Mouse (Mus musculus): Measurements from ENCODE around the gene Itsn1. TPM values are rescaled to one million over a fixed set of nuclear protein-coding genes. Genes with fewer than 3 reads are reported as not detected.

Itsn1 gene
- total RNA-seq, 2 experiments from 2014 or later = 158 to 175 TPM

- no peak for DNase-seq
Observed at GRCm38 (mm10) chr16:91875567-91876344, 146.7 kb downstream of the Itsn1 start.

- no peak for DNase-seq
Observed at GRCm38 (mm10) chr16:91876457-91876856, 147.4 kb downstream of the Itsn1 start.

DNA sequence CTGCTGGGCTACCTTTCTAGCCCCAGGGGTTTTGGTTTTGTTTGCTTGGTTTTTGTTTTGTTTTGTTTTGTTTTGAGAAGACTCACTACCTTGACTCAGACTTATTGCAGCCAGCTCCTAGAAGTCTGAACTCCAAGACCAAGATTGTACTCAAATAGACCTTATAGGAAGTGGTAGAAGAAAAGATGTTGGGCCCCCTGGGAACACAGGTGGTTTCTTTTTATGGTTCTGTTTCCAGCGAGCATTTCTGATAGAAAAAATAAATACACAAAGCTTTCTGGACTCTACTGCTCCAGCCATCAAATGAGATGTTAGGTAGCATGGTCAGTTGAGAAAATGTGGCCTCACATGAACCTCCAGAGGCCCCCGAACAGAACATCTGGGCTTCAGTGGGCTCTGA lies 150.0 kb downstream of the Itsn1 start:
- no peak for DNase-seq

- no peak for DNase-seq
Observed at GRCm38 (mm10) chr16:91880869-91881767, 152.0 kb downstream of the Itsn1 start.

- DNase-seq = no peak
Observed at GRCm38 (mm10) chr16:91882168-91882859, 153.2 kb downstream of the Itsn1 start.

DNA sequence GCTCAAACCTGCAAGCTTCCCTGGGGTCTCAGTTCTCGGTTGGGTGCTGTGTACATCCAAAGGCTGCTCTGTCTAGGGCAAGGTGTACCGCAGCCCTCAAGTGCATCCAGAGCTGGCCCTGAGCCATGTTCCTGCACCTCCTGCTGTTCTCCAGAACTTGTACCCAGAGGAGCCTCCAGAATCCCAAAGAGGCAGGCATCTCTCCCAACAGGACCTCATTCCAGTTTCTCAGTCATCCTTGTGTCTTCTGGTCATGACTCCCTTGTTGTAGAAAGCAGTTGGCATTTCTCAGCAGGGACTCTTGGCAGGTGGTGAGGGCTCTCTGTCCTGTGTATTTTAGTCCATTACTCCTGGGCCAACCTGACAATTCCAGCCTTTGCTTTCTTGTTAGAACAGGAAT lies 154.6 kb downstream of the Itsn1 start:
- no peak for DNase-seq

DNA sequence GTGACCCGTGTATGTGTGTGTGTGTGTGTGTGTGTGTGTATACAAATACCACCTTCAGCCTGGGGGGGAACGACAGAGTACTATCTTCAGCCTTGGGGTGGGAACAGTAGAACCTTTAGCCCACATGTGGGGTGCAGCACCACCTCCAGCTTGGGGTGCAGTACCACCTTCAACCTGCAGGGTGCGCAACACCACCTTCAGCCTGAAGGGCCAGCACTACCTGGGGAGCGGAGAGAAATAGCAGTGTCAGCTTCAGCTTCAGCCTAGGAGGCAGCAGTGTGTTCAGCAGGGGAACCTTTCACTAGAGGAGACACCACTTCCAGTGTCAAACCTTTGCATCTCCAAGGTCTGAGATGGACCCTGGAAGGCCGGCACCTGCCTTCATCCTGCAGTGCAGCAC lies 155.1 kb downstream of the Itsn1 start:
- no peak for DNase-seq

DNA sequence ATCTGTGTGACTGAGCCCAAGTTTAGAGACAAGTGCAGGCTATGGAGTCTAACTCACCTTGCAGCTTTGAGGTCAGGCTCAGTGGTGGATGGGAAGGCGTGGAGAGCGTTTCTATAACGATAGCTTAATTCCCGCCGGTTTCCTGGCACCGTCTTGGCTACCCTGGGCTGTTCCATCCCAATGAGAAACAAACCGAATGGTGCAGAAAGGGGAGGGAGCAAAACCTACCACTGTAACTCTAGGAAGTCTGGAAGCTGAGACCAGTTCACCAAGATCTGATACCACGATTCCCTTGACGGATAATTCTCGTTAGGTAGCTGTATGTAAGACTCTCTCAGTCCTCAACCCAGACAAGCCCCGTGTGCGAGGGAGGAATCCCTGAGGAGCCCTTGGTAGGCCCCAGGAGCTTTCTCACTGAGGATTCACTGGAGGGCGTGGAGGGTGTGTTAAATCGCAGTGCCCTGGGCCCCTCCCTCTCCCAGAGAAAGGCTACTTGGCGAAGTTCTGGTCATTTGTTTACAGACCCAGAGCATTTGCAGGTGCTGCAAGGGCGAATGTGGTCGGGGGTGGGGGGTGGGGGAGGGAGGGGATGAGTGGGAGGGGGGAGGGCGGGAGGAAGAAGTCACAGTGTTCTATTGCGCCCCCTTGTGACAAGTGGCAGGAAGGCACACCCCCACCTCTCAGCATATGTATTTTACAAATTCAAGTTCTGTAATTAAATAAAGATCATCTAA lies 156.5 kb downstream of the Itsn1 start:
- no peak for DNase-seq

DNA sequence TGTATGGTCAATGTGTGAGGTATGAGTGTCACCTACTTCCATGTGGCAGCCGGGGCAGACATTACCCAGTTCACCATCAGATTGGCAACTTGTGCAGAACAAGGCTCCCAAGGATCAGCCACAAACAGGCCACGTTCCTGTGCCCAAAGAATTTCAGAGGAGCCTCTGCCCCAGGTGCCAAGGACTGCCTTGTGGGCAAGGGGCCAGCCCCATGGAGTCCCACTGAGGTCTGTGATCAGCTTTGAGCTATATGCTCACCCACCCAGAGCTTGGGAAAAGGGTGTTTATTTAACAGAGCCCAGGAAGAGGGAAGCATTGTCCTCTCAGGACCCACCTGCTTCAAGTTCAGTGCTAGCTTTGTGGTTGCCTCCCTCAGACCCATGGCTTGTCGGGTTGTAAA lies 159.3 kb downstream of the Itsn1 start:
- no peak for DNase-seq

DNA sequence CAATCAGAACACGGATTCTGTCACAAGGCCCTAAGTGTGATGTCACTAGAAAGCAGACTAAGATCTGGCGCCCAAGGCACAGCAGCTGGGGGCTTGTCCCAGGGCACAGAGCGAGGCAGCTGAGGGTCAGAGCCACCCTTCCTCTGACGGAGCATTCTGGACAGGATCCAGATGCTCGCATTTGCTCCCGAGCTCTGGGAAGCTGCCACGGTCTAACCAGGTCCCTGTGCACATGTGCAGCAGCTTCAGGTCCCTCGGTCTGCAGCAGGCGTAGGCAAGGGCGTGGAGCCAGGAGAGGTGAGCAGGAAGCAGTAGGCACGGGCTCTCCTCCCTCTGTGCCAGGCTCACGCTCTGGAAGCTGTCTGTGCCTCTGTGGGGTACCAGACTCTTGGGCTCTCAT lies 160.8 kb downstream of the Itsn1 start:
- DNase-seq = no peak

DNA sequence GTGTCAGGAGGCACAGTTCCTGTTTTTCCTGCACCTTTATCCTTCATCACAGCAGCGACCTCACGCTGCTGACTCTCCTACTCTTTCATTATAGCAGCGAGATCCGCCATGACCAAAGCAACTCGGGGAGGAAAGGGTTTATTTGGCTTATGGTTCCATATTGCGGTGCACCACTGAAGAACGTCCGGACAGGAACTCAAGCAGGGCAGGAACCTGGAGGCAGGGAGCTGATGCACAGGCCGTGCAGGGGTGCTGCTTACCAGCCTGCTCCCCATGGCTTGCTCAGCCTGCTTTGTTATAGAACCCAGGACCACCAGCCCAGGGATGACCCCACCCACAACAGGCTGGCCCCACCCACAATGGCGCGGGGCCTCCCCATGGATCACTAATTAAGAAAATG lies 162.1 kb downstream of the Itsn1 start:
- DNase-seq = no peak

DNA sequence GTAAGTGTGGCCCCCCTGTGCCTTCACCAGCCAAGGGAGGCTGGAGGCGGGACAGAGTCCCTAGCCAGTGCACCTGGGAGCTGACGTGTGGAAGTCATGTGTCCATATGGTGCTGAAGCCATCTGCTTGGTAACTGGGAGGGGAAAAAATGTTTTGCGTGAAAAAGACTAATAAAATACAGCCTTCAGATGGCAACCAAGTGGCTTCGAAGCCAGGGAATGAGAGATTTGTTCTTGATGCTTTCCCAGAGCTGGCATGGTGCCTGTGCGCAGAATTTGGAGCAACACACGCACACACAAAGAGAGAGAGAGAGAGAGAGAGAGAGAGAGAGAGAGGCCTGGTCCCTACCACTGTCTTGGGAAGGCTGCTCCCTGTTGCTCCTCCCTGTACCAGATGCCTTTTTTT lies 167.3 kb downstream of the Itsn1 start:
- DNase-seq = peak; percentile 70 to 74

DNA sequence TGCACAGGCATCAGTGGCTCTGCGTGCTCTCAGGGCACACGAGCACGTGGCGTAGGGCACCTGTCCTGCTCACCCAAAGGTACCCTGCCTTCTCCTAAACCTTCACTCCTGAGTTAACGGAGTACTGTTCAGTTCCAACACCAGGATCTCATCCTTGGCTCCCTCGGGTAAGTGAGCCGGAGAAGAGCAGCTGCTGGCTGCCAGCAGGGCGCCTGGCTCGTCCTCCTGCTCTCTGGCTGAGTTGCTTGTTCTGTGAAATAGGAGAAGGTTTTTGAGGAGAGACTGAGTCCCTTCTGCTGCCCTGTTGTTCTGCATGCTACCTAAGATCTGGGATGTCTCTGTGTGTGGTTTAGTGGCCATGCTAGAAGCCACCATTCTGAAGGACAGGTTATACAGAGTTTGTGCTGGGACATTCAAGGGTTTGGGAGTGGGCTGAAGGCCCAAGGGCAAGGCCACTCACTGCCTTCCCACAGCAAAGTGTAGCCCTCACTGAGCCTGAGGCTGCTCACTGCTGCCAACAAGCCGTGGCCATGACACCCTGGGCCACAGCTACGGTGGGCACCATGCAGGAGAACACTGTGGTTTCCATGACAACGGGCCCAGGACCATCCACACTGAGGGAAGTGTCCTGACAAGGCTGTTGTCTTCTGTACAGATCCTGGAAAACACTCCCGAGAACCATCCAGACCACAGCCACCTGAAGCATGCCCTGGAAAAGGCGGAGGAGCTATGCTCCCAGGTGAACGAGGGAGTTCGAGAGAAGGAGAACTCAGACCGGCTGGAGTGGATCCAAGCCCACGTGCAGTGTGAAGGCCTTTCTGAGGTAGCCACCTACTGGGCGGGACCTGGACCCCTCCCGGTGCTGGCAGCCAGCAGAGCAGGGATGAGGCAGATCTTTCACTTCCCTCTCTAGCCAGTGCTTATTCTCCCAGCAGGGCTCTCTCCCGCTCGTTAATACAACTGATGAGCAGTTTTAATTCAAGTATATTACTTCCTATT lies 170.1 kb downstream of the Itsn1 start:
- no peak for DNase-seq

DNA sequence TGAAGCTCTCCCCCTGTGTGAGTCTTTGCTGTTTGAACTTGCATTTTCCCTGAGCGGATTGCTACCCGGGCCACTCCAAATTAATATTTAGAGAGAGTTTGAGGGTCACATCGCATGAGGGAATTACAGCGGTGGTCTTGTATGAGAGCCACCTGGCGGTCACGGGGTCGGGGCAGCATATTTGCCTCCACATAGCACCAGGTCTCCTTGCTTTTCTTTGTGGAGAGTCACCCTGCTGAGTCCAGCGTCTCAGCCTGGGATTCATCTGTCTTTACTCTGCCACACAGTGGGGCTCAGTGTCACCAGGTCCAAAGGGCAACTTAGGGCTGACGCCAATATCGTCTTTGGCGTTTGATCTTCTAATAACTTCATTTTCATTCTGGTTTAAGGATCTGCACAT lies 171.2 kb downstream of the Itsn1 start:
- no peak for DNase-seq

GRCm38 (mm10) chr16:91903801-91904506 lies 174.9 kb downstream of the Itsn1 start:
- DNase-seq = no peak

- DNase-seq = no peak
Observed at GRCm38 (mm10) chr16:91905127-91905860, 176.2 kb downstream of the Itsn1 start.

DNA sequence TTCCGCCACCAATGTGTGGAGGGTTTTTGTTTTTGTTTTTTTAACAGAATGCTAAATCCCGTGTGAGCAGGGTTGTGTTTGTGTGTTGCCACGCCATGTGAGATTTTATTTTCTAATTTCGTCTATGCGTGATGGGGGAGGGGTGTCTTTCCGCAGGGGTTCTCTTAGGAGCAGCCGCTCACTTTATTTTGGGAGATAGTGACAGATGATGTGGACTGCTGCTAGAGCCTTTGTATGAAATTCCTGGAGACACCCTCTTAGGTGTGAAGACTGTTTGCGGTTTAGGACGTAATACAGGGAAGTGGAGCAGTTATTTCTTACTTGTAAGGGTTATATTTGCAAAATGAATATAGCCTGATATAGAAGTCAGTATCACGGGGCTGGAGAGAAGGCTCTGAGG lies 176.9 kb downstream of the Itsn1 start:
- no peak for DNase-seq

GRCm38 (mm10) chr16:91906672-91907071 lies 177.6 kb downstream of the Itsn1 start:
- no peak for DNase-seq

GRCm38 (mm10) chr16:91907158-91907557 lies 178.1 kb downstream of the Itsn1 start:
- no peak for DNase-seq
